Mouse (Mus musculus) CH12.LX (cell line): ENCODE data around the gene Tdrd3.

Source experiments
- POLR2A ChIP-seq: IDR thresholded peaks from 2 replicates; pipeline ENCODE4 v1.6.1; 2011; ENCODE audit warnings: low read depth, mild to moderate bottlenecking, improper control_type of control experiment, low read length
- SMC3 ChIP-seq: IDR thresholded peaks from 2 replicates; pipeline ENCODE4 v1.6.1; 2011; ENCODE audit warnings: low read depth, low read length, improper control_type of control experiment

GRCm38 (mm10) chr14:87446331-87446913, 30.0 kb downstream of the Tdrd3 start:
- TF ChIP-seq SMC3 = no peak
- TF ChIP-seq POLR2A = no peak
